Mouse (Mus musculus) bone marrow macrophage, adult 2 months (primary cell): ENCODE measurements around the gene Gm8369. TPM values are rescaled to one million over a fixed set of nuclear protein-coding genes. Genes with fewer than 3 reads are reported as not detected.
A peak's percentile ranks its signal among the peaks of the same experiment; 100 is the strongest.
"Not testable (repeated sequence)": the region's sequence is repeated elsewhere in the genome, so short reads cannot be mapped to it uniquely, and the experiment has no call there.

Experiments
- H3K27ac ChIP-seq: 2 replicates; pipeline ENCODE4 v1.5.1; 2012; ENCODE audit warnings: low read depth, low read length; ENCODE audit not compliant: insufficient read depth
- H3K4me1 ChIP-seq: 2 replicates; pipeline ENCODE4 v1.6.1; 2012; ENCODE audit warnings: low read length; ENCODE audit not compliant: control insufficient read depth, insufficient read depth
- H3K4me3 ChIP-seq: 2 replicates; pipeline ENCODE4 v1.5.1; 2012; ENCODE audit warnings: mild to moderate bottlenecking, low read length, moderate library complexity; ENCODE audit not compliant: insufficient read depth
- CTCF ChIP-seq: IDR thresholded peaks from 2 replicates; pipeline ENCODE4 v1.5.1; 2012; ENCODE audit warnings: low read depth, mild to moderate bottlenecking, low read length, moderate library complexity
- POLR2A ChIP-seq: IDR thresholded peaks from 2 replicates; pipeline ENCODE4 v1.6.1; 2012; ENCODE audit warnings: mild to moderate bottlenecking, low read depth, low read length, borderline replicate concordance
- polyA plus RNA-seq: library from polyadenylated mRNA; stranded (reverse); fragments of >200 nt; gene quantifications from 2 replicates; pipeline ENCODE4 v1.2.4, GENCODE M21; 2012; ENCODE audit not compliant: missing spikeins, insufficient read depth, insufficient read length

Gm8369 gene
- polyA plus RNA-seq, 1 experiment: 15.4 TPM

GRCm38 (mm10) chr19:11547911-11548310 is 62.2 kb downstream of the Gm8369 start:
- H3K4me1 ChIP-seq: no peaks in the 10 kb centered on the region
- TF ChIP-seq POLR2A (no peak), CTCF (no peak)
- no peak overlapping the region for H3K27ac ChIP-seq
- H3K4me3 ChIP-seq: no peak overlapping the region

- no peak overlapping the region for H3K4me3 ChIP-seq
- H3K4me1 ChIP-seq: peaks cover 9% of the 10 kb centered on the region; the same call in 1 of the 2 replicates
- TF ChIP-seq CTCF: no peak
- TF ChIP-seq POLR2A: no peak
- H3K27ac ChIP-seq: no peak overlapping the region
Observed at GRCm38 (mm10) chr19:11554726-11555125, 69.0 kb downstream of the Gm8369 start.

- H3K4me1 ChIP-seq: peaks cover 11% of the 10 kb centered on the region
- H3K27ac ChIP-seq: peak overlapping the region; percentile 69
- H3K4me3 ChIP-seq: not testable (repeated sequence)
Observed at GRCm38 (mm10) chr19:11559560-11559959, 73.8 kb downstream of the Gm8369 start.

Other genes with a start within 250 kb of the Gm8369 start
- gene Ms4a1, start 219.7 kb upstream of the Gm8369 start, polyA plus RNA-seq: not detected in 2 replicates
- not detected in 2 replicates for gene Ms4a5, start 202.1 kb upstream of the Gm8369 start, polyA plus RNA-seq
- gene Ms4a14, start 171.5 kb upstream of the Gm8369 start, polyA plus RNA-seq: 136 and 161 TPM in 2 replicates
- gene Ms4a7, start 149.8 kb upstream of the Gm8369 start, polyA plus RNA-seq: 2,313 and 2,384 TPM in 2 replicates
- gene Ms4a4a, start 110.4 kb upstream of the Gm8369 start, polyA plus RNA-seq: 434 TPM in 2 replicates
- 49.2 and 54.0 TPM in 2 replicates for gene Ms4a4c, start 81.2 kb upstream of the Gm8369 start, polyA plus RNA-seq
- gene Ms4a4b, start 42.4 kb upstream of the Gm8369 start, polyA plus RNA-seq: 5.6 and 8.4 TPM in 2 replicates
- 610 and 628 TPM in 2 replicates for gene Ms4a6c, start 16.6 kb upstream of the Gm8369 start, polyA plus RNA-seq
- gene Ms4a6b, start 30.6 kb downstream of the Gm8369 start, polyA plus RNA-seq: 338 and 351 TPM in 2 replicates
- gene Ms4a4d, start 50.9 kb downstream of the Gm8369 start, polyA plus RNA-seq: not detected in 2 replicates
- 323 and 344 TPM in 2 replicates for gene Ms4a6d, start 118.9 kb downstream of the Gm8369 start, polyA plus RNA-seq
- not detected in 2 replicates for gene Ms4a2, start 137.8 kb downstream of the Gm8369 start, polyA plus RNA-seq
- not detected in 2 replicates for gene Ms4a3, start 154.9 kb downstream of the Gm8369 start, polyA plus RNA-seq
- gene Oosp2, start 174.6 kb downstream of the Gm8369 start, polyA plus RNA-seq: not detected in 2 replicates
- not detected in 2 replicates for gene Oosp1, start 205.2 kb downstream of the Gm8369 start, polyA plus RNA-seq
- not detected in 2 replicates for gene Oosp3, start 211.1 kb downstream of the Gm8369 start, polyA plus RNA-seq